Mouse (Mus musculus) lung, embryonic 16.5 days (tissue): ENCODE data around the gene Lrp3. TPM values are rescaled to one million over a fixed set of nuclear protein-coding genes. Genes with fewer than 3 reads are reported as not detected.

Experiments
- ATAC-seq: fragments of 200-750 bp; cut with Nextera tagmentation; 2 replicates; pipeline ENCODE4 v1.8.0; 2017; ENCODE audit warnings: low read depth, mild to moderate bottlenecking, moderate library complexity
- H3K27ac ChIP-seq: fragments of 300-500 bp; sonication (generic); 2 replicates; pipeline ENCODE4 v1.5.1; 2014; ENCODE audit warnings: mild to moderate bottlenecking, control low read depth, low read length
- H3K27me3 ChIP-seq: fragments of 300-500 bp; sonication (generic); 2 replicates; pipeline ENCODE4 v1.6.1; 2014; ENCODE audit warnings: low read depth, low read length, mixed read lengths; ENCODE audit not compliant: control insufficient read depth, insufficient read depth
- H3K36me3 ChIP-seq: fragments of 300-500 bp; sonication (generic); 2 replicates; pipeline ENCODE4 v1.6.1; 2014; ENCODE audit warnings: low read length; ENCODE audit not compliant: control insufficient read depth, insufficient read depth
- H3K4me1 ChIP-seq: fragments of 300-500 bp; sonication (generic); replicated peaks from 2 replicates; pipeline ENCODE4 v1.6.1; 2014; ENCODE audit warnings: low read length, mixed read lengths; ENCODE audit not compliant: control insufficient read depth, insufficient read depth
- H3K4me2 ChIP-seq: fragments of 300-500 bp; sonication (generic); 2 replicates; pipeline ENCODE4 v1.6.1; 2014; ENCODE audit warnings: low read depth, low read length, control low read depth
- H3K4me3 ChIP-seq: fragments of 300-500 bp; sonication (generic); 2 replicates; pipeline ENCODE4 v1.5.1; 2014; ENCODE audit warnings: mild to moderate bottlenecking, low read length, control low read depth
- H3K9ac ChIP-seq: fragments of 300-500 bp; sonication (generic); 2 replicates; pipeline ENCODE4 v1.6.1; 2014; ENCODE audit warnings: low read length, control low read depth
- H3K9me3 ChIP-seq: fragments of 300-500 bp; sonication (generic); 2 replicates; pipeline ENCODE4 v1.6.1; 2016; ENCODE audit warnings: low read length; ENCODE audit not compliant: control insufficient read depth
- WGBS: fragments of 180-500 bp; shearing (Covaris S2); extraction: QIAGEN DNeasy Blood & Tissue Kit; methylation state at CpG from one replicate; pipeline ENCODE4 v1.1.7; 2014; 5-methylcytosine and 5-hydroxymethylcytosine counted together
- polyA plus RNA-seq: library from polyadenylated mRNA; unstranded; fragments of >200 nt; fragmentation: Nextera tagmentation; extraction: Ambion mirVana; gene quantifications from 2 replicates; pipeline ENCODE4 v1.2.1, GENCODE M21; 2015

The Lrp3 gene
- polyA plus RNA-seq, 1 experiment from 2014 or later, result 5.9 TPM

GRCm38 (mm10) chr7:35175533-35175932 lies 39.8 kb downstream of the Lrp3 start:
- 74% methylated on average over 4 of the region's 4 CpGs for WGBS
- 0 out of 2 replicates have a peak, but pooled peaks cover 2% of the 10 kb centered on the region for H3K9me3 ChIP-seq
- no peaks in the 10 kb centered on the region for H3K36me3 ChIP-seq
- H3K4me1 ChIP-seq, result peaks cover 2% of the 10 kb centered on the region; the same call in 1 of the 2 replicates
- no peak overlapping the region for H3K27ac ChIP-seq
- no peaks in the 10 kb centered on the region; the same call in 1 of the 2 replicates for H3K27me3 ChIP-seq
- H3K4me2 ChIP-seq, result no peak overlapping the region
- no peak for ATAC-seq
- no peak overlapping the region for H3K9ac ChIP-seq
- H3K4me3 ChIP-seq, result no peak overlapping the region

- peaks cover 2% of the 10 kb centered on the region; the same call in 1 of the 2 replicates for H3K4me1 ChIP-seq
- WGBS, result 62% methylated on average over 4 of the region's 4 CpGs
- H3K4me2 ChIP-seq, result no peak overlapping the region; the same call in 1 of the 2 replicates
- no peaks in the 10 kb centered on the region for H3K9me3 ChIP-seq
- H3K27ac ChIP-seq, result no peak overlapping the region
- H3K27me3 ChIP-seq, result no peaks in the 10 kb centered on the region; the same call in 1 of the 2 replicates
- H3K36me3 ChIP-seq, result no peaks in the 10 kb centered on the region
- H3K9ac ChIP-seq, result no peak overlapping the region
- ATAC-seq, result no peak
- H3K4me3 ChIP-seq, result no peak overlapping the region
These were observed 42.8 kb downstream of the Lrp3 start for GRCm38 (mm10) chr7:35172519-35172918.

- peak; percentile 77 for ATAC-seq
- no peaks in the 10 kb centered on the region for H3K9me3 ChIP-seq
- peaks cover 2% of the 10 kb centered on the region; the same call in 1 of the 2 replicates for H3K4me1 ChIP-seq
- H3K27me3 ChIP-seq, result no peaks in the 10 kb centered on the region; the same call in 1 of the 2 replicates
- peak overlapping the region; percentile 40 for H3K9ac ChIP-seq
- peak overlapping the region; percentile 38 for H3K4me2 ChIP-seq
- under 1% methylated on average over 16 of the region's 16 CpGs for whole genome bisulfite sequencing
- no peaks in the 10 kb centered on the region for H3K36me3 ChIP-seq
- H3K27ac ChIP-seq, result no peak overlapping the region
- H3K4me3 ChIP-seq, result no peak overlapping the region
These were observed 43.4 kb downstream of the Lrp3 start for GRCm38 (mm10) chr7:35171867-35172382.

GRCm38 (mm10) chr7:35169341-35169740 lies 46.0 kb downstream of the Lrp3 start:
- H3K4me3 ChIP-seq, result no peak overlapping the region
- WGBS, result 15% methylated on average over 6 of the region's 6 CpGs
- no peaks in the 10 kb centered on the region; the same call in 1 of the 2 replicates for H3K27me3 ChIP-seq
- no peak overlapping the region for H3K4me2 ChIP-seq
- ATAC-seq, result peak; percentile 73
- no peak overlapping the region for H3K9ac ChIP-seq
- peaks cover 2% of the 10 kb centered on the region; the same call in 1 of the 2 replicates for H3K4me1 ChIP-seq
- H3K27ac ChIP-seq, result no peak overlapping the region
- no peaks in the 10 kb centered on the region for H3K36me3 ChIP-seq
- H3K9me3 ChIP-seq, result no peaks in the 10 kb centered on the region

- no peak for ATAC-seq
These were observed 47.4 kb downstream of the Lrp3 start for GRCm38 (mm10) chr7:35167925-35168324.

GRCm38 (mm10) chr7:35166988-35167387 lies 48.3 kb downstream of the Lrp3 start:
- no peak for ATAC-seq
- 73% methylated on average over 5 of the region's 5 CpGs for WGBS

More at GRCm38 (mm10) chr7:35167925-35168324, 47.4 kb downstream of the Lrp3 start:
- Histone ChIP-seq H3K9me3 (no peaks in the 10 kb centered on the region), H3K27ac (no peak overlapping the region), H3K27me3 (no peaks in the 10 kb centered on the region; the same call in 1 of the 2 replicates), H3K9ac (no peak overlapping the region), H3K4me3 (no peak overlapping the region), H3K4me2 (no peak overlapping the region), H3K36me3 (no peaks in the 10 kb centered on the region), H3K4me1 (peaks cover 2% of the 10 kb centered on the region; the same call in 1 of the 2 replicates)
- WGBS, result 67% methylated on average over 2 of the region's 2 CpGs

GRCm38 (mm10) chr7:35164131-35164530 lies 51.2 kb downstream of the Lrp3 start:
- Histone ChIP-seq H3K4me2 (no peak overlapping the region), H3K4me1 (no peaks in the 10 kb centered on the region), H3K27me3 (no peaks in the 10 kb centered on the region), H3K36me3 (no peaks in the 10 kb centered on the region), H3K9ac (no peak overlapping the region), H3K9me3 (no peaks in the 10 kb centered on the region), H3K27ac (no peak overlapping the region), H3K4me3 (no peak overlapping the region)
- no peak for ATAC-seq
- 70% methylated on average over 6 of the region's 6 CpGs for WGBS

More at GRCm38 (mm10) chr7:35166988-35167387, 48.3 kb downstream of the Lrp3 start:
- Histone ChIP-seq H3K4me1 (0 out of 2 replicates have a peak, but pooled peaks cover under 1% of the 10 kb centered on the region), H3K4me3 (no peak overlapping the region), H3K27me3 (no peaks in the 10 kb centered on the region; the same call in 1 of the 2 replicates), H3K9ac (no peak overlapping the region), H3K36me3 (no peaks in the 10 kb centered on the region), H3K9me3 (no peaks in the 10 kb centered on the region), H3K27ac (no peak overlapping the region), H3K4me2 (no peak overlapping the region)

- no peaks in the 10 kb centered on the region for H3K4me1 ChIP-seq
- no peaks in the 10 kb centered on the region for H3K27me3 ChIP-seq
- no peaks in the 10 kb centered on the region for H3K9me3 ChIP-seq
- H3K36me3 ChIP-seq, result no peaks in the 10 kb centered on the region
- no peak overlapping the region for H3K9ac ChIP-seq
- H3K4me2 ChIP-seq, result no peak overlapping the region
- H3K4me3 ChIP-seq, result no peak overlapping the region
- WGBS, result 73% methylated on average over 7 of the region's 7 CpGs
- ATAC-seq, result no peak
- no peak overlapping the region for H3K27ac ChIP-seq
These were observed 51.7 kb downstream of the Lrp3 start for GRCm38 (mm10) chr7:35163600-35163999.

GRCm38 (mm10) chr7:35162443-35162842 lies 52.9 kb downstream of the Lrp3 start:
- WGBS, result 65% methylated on average over 6 of the region's 6 CpGs
- no peak overlapping the region for H3K4me3 ChIP-seq
- ATAC-seq, result no peak
- no peak overlapping the region for H3K9ac ChIP-seq
- H3K4me1 ChIP-seq, result no peaks in the 10 kb centered on the region
- H3K36me3 ChIP-seq, result no peaks in the 10 kb centered on the region
- H3K27ac ChIP-seq, result no peak overlapping the region
- no peak overlapping the region for H3K4me2 ChIP-seq
- no peaks in the 10 kb centered on the region for H3K27me3 ChIP-seq
- H3K9me3 ChIP-seq, result no peaks in the 10 kb centered on the region
